7 mouse cellular contexts compared by ENCODE assay signal in the genomic region with DNA sequence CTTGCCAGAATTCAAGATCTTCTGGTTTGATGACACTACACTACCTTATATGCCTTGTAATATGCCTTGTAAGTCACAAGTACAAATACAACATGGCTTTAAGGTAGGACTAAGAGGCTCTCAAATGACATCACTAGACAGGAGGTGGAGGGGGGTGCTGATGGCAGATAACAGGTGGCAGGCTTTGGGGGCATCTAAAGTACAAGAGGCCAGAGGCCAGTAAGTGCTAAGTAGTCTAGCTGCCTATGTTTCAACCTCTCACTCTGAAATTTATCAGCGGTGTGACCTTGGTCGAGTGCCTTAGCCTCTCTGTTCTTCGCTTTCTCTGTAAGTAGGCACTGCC. TPM values are rescaled to one million over a fixed set of nuclear protein-coding genes. Genes with fewer than 3 reads are reported as not detected.
DNase-seq lines count a peak whose midpoint lies in the region; ATAC-seq and TF ChIP-seq lines count a peak whose summit lies in the region.

No protein-coding gene starts in this region.

- 0 out of 2 replicates have a peak, but pooled peaks cover 9% of the 10 kb centered on the region for H3K4me1 ChIP-seq in lung, embryonic 14.5 days (ENCODE audit: insufficient read depth)
- peaks cover 15% of the 10 kb centered on the region for H3K4me1 ChIP-seq in cortical plate, adult 2 months (ENCODE audit: control insufficient read depth, insufficient read depth, low read length)
- H3K4me1 ChIP-seq in hindbrain, embryonic 16.5 days (ENCODE audit: control insufficient read depth, insufficient read depth, low read depth, low read length) = peaks cover 29% of the 10 kb centered on the region

- no peak for ATAC-seq in lung, embryonic 14.5 days (ENCODE audit: insufficient read depth)
- no peak for ATAC-seq in hindbrain, embryonic 16.5 days
- ATAC-seq in cerebellum, adult (ENCODE audit: insufficient number of reproducible peaks, low FRiP score, low TSS enrichment) = no peak

- H3K36me3 ChIP-seq in lung, embryonic 14.5 days (ENCODE audit: insufficient read depth) = peaks cover 4% of the 10 kb centered on the region; the same call in 1 of the 2 replicates
- H3K36me3 ChIP-seq in hindbrain, embryonic 16.5 days (ENCODE audit: control insufficient read depth, insufficient read depth, low read length) = no peaks in the 10 kb centered on the region
- peaks cover 4% of the 10 kb centered on the region for H3K36me3 ChIP-seq in myocyte (ENCODE audit: control insufficient read depth, insufficient read depth)

- no peak for TF ChIP-seq POLR2A in cortical plate, adult 2 months (IDR thresholded peaks at IDR 0.05; ENCODE audit: extremely low read depth, insufficient read depth, low read length)
- TF ChIP-seq POLR2A in myocyte (IDR thresholded peaks at IDR 0.05; ENCODE audit: insufficient read length, low read depth) = no peak

- no peak overlapping the region for H3K27ac ChIP-seq in lung, embryonic 14.5 days (ENCODE audit: low read depth)
- 0 out of 2 replicates have a peak overlapping the region, but pooled peaks have one; percentile 17 for H3K27ac ChIP-seq in cortical plate, adult 2 months (ENCODE audit: insufficient read depth, low read length)
- peak overlapping the region; percentile 88 for H3K27ac ChIP-seq in hindbrain, embryonic 16.5 days (ENCODE audit: low read depth, low read length)

- DNase-seq in lung, embryonic 14.5 days = no peak
- DNase-seq in lung, postnatal 14 days = no peak
- no peak for DNase-seq in spleen, postnatal 10 days (ENCODE audit: low spot score in 2 of 2)

- no peaks in the 10 kb centered on the region for H3K9me3 ChIP-seq in lung, embryonic 14.5 days (ENCODE audit: low read depth, low read length)
- H3K9me3 ChIP-seq in hindbrain, embryonic 16.5 days (ENCODE audit: control insufficient read depth, low read length) = no peaks in the 10 kb centered on the region

- peak overlapping the region; percentile 91 for H3ac ChIP-seq in myocyte (ENCODE audit: control insufficient read depth, insufficient read length)

- 1% methylated on average over 3 of the region's 3 CpGs for WGBS in lung, embryonic 14.5 days
- WGBS in hindbrain, embryonic 16.5 days = 6% methylated on average over 3 of the region's 3 CpGs

- H3K9ac ChIP-seq in lung, embryonic 14.5 days = peak overlapping the region; percentile 92
- peak overlapping the region; percentile 97 for H3K9ac ChIP-seq in hindbrain, embryonic 16.5 days (ENCODE audit: low read depth, low read length)

- TF ChIP-seq CTCF in lung, embryonic 14.5 days (IDR thresholded peaks at IDR 0.05; ENCODE audit: low read depth) = no peak
- no peak for TF ChIP-seq CTCF in cortical plate, adult 2 months (IDR thresholded peaks at IDR 0.05; ENCODE audit: extremely low read depth, insufficient read depth, low read length)

- H3K27me3 ChIP-seq in lung, embryonic 14.5 days (ENCODE audit: insufficient read depth, low read length) = no peaks in the 10 kb centered on the region
- H3K27me3 ChIP-seq in hindbrain, embryonic 16.5 days (replicated peaks; ENCODE audit: control insufficient read depth, insufficient read depth, low read length) = peaks cover 2% of the 10 kb centered on the region; the same call in 1 of the 2 replicates
- no peaks in the 10 kb centered on the region for H3K27me3 ChIP-seq in myocyte (ENCODE audit: control insufficient read depth, insufficient read depth, insufficient read length)

- peaks cover 55% of the 10 kb centered on the region for H3K79me2 ChIP-seq in myocyte (ENCODE audit: control insufficient read depth, insufficient read depth)

- H3K4me2 ChIP-seq in lung, embryonic 14.5 days = peak overlapping the region; percentile 87
- H3K4me2 ChIP-seq in hindbrain, embryonic 16.5 days (ENCODE audit: low read length) = peak overlapping the region; percentile 63
- H3K4me2 ChIP-seq in myocyte (ENCODE audit: low read depth) = peak overlapping the region; percentile 99

- peak overlapping the region; percentile 97 for H3K4me3 ChIP-seq in lung, embryonic 14.5 days (ENCODE audit: low read depth, low read length)
- peak overlapping the region; percentile 87 for H3K4me3 ChIP-seq in cortical plate, adult 2 months (ENCODE audit: insufficient read depth, low read length)
- peak overlapping the region; percentile 81 for H3K4me3 ChIP-seq in hindbrain, embryonic 16.5 days (ENCODE audit: low read length)
- H3K4me3 ChIP-seq in myocyte = peak overlapping the region; percentile 83

TF ChIP-seq in myocyte, 11 proteins besides CTCF, POLR2A, EP300 and RAD21:
- peak; percentile 51 to 85 (median 79) for TF ChIP-seq MYOD1 (IDR thresholded peaks at IDR 0.05; ENCODE audit: control insufficient read depth in 1 of 3, insufficient read length in 2 of 3, low read depth in 2 of 3)
- no peak for TF ChIP-seq USF1 (IDR thresholded peaks at IDR 0.05; ENCODE audit: low read depth)

RNA-seq across cellular contexts. Expression of a gene that starts 0.9 kb away (rescaled TPM):
- polyA plus RNA-seq in lung, embryonic 14.5 days (2014; fragmentation: Nextera tagmentation; extraction: Ambion mirVana) = 216 and 218 TPM in 2 replicates
- 429 and 432 TPM in 2 replicates for polyA plus RNA-seq in cortical plate, adult 2 months (2012; rRNA removed)
- 399 and 401 TPM in 2 replicates for polyA plus RNA-seq in hindbrain, embryonic 16.5 days (2015; fragmentation: Nextera tagmentation; extraction: Ambion mirVana)
- 181 TPM for polyA plus RNA-seq in myocyte (2012; fragmentation: generic; extraction: Trizol)

RNA-seq across cellular contexts. Expression of a gene that starts 40.1 kb away (rescaled TPM):
- 437 and 440 TPM in 2 replicates for polyA plus RNA-seq in lung, embryonic 14.5 days (2014; fragmentation: Nextera tagmentation; extraction: Ambion mirVana)
- 144 and 150 TPM in 2 replicates for polyA plus RNA-seq in cortical plate, adult 2 months (2012; rRNA removed)
- polyA plus RNA-seq in hindbrain, embryonic 16.5 days (2015; fragmentation: Nextera tagmentation; extraction: Ambion mirVana) = 325 and 351 TPM in 2 replicates
- 128 TPM for polyA plus RNA-seq in myocyte (2012; fragmentation: generic; extraction: Trizol)
